Mouse (Mus musculus) urinary bladder, adult 18-20 months (tissue): Measurements from ENCODE around the gene Dnase1l3.
A peak's percentile ranks its signal among the peaks of the same experiment; 100 is the strongest.

Experiments used
- DNase-seq, 2 experiments: peaks; one replicate each; pipeline ENCODE4 v3.0.0; 2022; ENCODE audit warnings: low spot score in 2 of 2, mixed read lengths in 2 of 2

Gene Dnase1l3

GRCm38 (mm10) chr14:7994271-7994767 lies at the start of gene Dnase1l3:
Dnase1l3 (minus strand) TSS chr14:7994573.
- DNase-seq, result peak; percentile 42 to 43

- no peak for DNase-seq
Measured at GRCm38 (mm10) chr14:8042577-8042976, 48.2 kb upstream of the Dnase1l3 start.

GRCm38 (mm10) chr14:8042120-8042519 lies 47.7 kb upstream of the Dnase1l3 start:
- no peak for DNase-seq

GRCm38 (mm10) chr14:8040911-8041678 lies 46.7 kb upstream of the Dnase1l3 start:
- no peak for DNase-seq

GRCm38 (mm10) chr14:8040179-8040578 lies 45.8 kb upstream of the Dnase1l3 start:
- no peak for DNase-seq

GRCm38 (mm10) chr14:8038791-8039448 lies 44.5 kb upstream of the Dnase1l3 start:
- peak in 1 of 2 experiments; percentile 45 for DNase-seq

- no peak for DNase-seq
Measured at GRCm38 (mm10) chr14:8038150-8038549, 43.8 kb upstream of the Dnase1l3 start.

GRCm38 (mm10) chr14:8036406-8036805 lies 42.0 kb upstream of the Dnase1l3 start:
- no peak for DNase-seq

- DNase-seq, result no peak
Measured at GRCm38 (mm10) chr14:8035951-8036350, 41.6 kb upstream of the Dnase1l3 start.

- DNase-seq, result no peak
Measured at GRCm38 (mm10) chr14:8034561-8034960, 40.2 kb upstream of the Dnase1l3 start.

GRCm38 (mm10) chr14:8032087-8032944 lies 37.9 kb upstream of the Dnase1l3 start:
- no peak for DNase-seq

- DNase-seq, result no peak
Measured at GRCm38 (mm10) chr14:8030535-8030934, 36.2 kb upstream of the Dnase1l3 start.

GRCm38 (mm10) chr14:8029752-8030151 lies 35.4 kb upstream of the Dnase1l3 start:
- DNase-seq, result no peak

GRCm38 (mm10) chr14:8028086-8028485 lies 33.7 kb upstream of the Dnase1l3 start:
- DNase-seq, result no peak

- DNase-seq, result no peak
Measured at GRCm38 (mm10) chr14:8026769-8027531, 32.6 kb upstream of the Dnase1l3 start.

- no peak for DNase-seq
Measured at GRCm38 (mm10) chr14:8024936-8025335, 30.6 kb upstream of the Dnase1l3 start.

GRCm38 (mm10) chr14:8024469-8024868 lies 30.1 kb upstream of the Dnase1l3 start:
- DNase-seq, result no peak

- no peak for DNase-seq
Measured at GRCm38 (mm10) chr14:8020546-8020945, 26.2 kb upstream of the Dnase1l3 start.

- no peak for DNase-seq
Measured at GRCm38 (mm10) chr14:8020011-8020410, 25.6 kb upstream of the Dnase1l3 start.

- DNase-seq, result no peak
Measured at GRCm38 (mm10) chr14:8016951-8017350, 22.6 kb upstream of the Dnase1l3 start.

GRCm38 (mm10) chr14:8016276-8016675 lies 21.9 kb upstream of the Dnase1l3 start:
- DNase-seq, result peak; percentile 60 to 61
